Mouse (Mus musculus) embryonic fibroblast, embryonic 13.5 days (primary cell): ENCODE measurements around the gene Gipc3. TPM values are rescaled to one million over a fixed set of nuclear protein-coding genes. Genes with fewer than 3 reads are reported as not detected.

Experiments used
- H3K27ac ChIP-seq: 2 replicates; pipeline ENCODE4 v1.5.1; 2012; ENCODE audit warnings: low read length, control low read depth, inconsistent platforms; ENCODE audit not compliant: insufficient read depth
- H3K4me1 ChIP-seq: 2 replicates; pipeline ENCODE4 v1.6.1; 2011; ENCODE audit warnings: low read length; ENCODE audit not compliant: control insufficient read depth, insufficient read depth
- H3K4me3 ChIP-seq: 2 replicates; pipeline ENCODE4 v1.5.1; 2011; ENCODE audit warnings: mild to moderate bottlenecking, control low read depth, low read length; ENCODE audit not compliant: insufficient read depth
- CTCF ChIP-seq: IDR thresholded peaks from 2 replicates; pipeline ENCODE4 v1.5.1; 2011; ENCODE audit warnings: mild to moderate bottlenecking, control low read depth, low read length, moderate library complexity, borderline replicate concordance; ENCODE audit not compliant: insufficient read depth
- POLR2A ChIP-seq: IDR thresholded peaks from 2 replicates; pipeline ENCODE4 v1.6.1; 2011; ENCODE audit warnings: low read depth, mild to moderate bottlenecking, control low read depth, low read length, moderate library complexity
- polyA plus RNA-seq: library from polyadenylated mRNA; stranded (reverse); fragments of >200 nt; gene quantifications from 2 replicates; pipeline ENCODE4 v1.2.4, GENCODE M21; 2011; ENCODE audit warnings: low read depth; ENCODE audit not compliant: missing spikeins, insufficient read length

Gene Gipc3
- polyA plus RNA-seq, 1 experiment, result 0.39 TPM

DNA sequence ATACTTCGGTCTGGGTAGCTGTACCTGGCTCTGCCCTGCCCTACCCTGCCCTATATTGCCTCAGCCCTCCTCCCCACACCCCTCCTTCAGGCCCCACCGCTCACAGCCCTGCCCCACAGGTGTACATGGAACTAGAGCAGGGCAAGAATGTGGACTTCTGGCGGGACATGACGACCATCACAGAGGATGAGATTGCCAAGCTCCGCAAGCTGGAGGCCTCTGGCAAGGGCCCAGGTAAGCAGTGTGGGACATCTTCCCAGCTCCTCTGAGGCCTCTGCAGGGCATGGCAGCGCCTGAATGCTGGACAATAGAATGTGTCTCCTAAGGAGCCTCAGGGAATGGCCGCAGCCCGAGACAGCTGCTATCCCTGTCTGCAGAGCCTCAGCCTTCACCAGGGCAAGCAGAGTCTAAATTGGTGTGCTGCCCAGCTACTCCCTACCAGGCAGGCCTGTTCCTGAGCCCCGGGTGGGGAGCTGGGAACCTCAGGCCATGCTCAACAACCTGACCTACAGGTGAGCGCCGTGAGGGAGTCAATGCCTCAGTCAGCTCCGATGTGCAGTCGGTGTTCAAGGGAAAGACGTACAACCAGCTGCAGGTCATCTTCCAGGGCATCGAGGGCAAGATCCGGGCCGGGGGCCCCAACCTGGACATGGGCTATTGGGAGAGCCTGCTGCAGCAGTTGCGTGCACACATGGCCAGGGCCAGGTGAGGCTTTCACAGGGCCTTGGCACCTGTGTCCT, 19.1 kb downstream of the Gipc3 start:
- Histone ChIP-seq H3K4me3 (no peak overlapping the region), H3K27ac (no peak overlapping the region), H3K4me1 (peaks cover 2% of the 10 kb centered on the region; the same call in 1 of the 2 replicates)
- TF ChIP-seq POLR2A (no peak), CTCF (no peak)

DNA sequence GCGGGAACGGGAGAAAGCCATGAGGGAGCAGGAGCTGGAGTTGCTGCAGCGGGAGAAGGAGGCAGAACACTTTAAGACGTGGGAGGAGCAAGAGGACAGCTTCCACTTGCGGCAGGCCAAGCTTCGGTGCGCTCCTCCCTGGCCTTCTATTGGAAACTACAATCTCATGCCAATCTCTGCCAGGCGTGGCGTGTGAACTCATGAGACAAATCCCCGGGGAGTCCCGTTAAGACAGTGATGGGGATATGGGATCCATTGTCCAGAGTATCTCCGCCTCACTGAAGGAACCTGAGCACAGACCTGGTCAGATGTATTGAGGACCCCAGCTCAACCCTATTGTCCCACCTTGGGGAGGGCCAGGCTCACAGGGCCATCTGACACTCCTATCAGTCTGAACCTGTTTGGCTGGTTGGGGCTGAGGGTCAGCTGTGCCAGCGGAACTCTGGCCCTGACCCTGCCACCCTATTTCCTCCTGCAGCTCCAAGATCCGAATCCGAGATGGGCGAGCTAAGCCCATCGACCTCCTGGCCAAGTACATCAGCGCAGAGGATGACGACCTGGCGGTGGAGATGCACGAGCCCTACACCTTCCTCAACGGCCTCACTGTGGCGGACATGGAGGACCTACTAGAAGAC, 19.8 kb downstream of the Gipc3 start:
- TF ChIP-seq POLR2A (no peak), CTCF (no peak)
- no peak overlapping the region for H3K27ac ChIP-seq
- H3K4me3 ChIP-seq, result no peak overlapping the region
- H3K4me1 ChIP-seq, result peaks cover 3% of the 10 kb centered on the region; the same call in 1 of the 2 replicates

DNA sequence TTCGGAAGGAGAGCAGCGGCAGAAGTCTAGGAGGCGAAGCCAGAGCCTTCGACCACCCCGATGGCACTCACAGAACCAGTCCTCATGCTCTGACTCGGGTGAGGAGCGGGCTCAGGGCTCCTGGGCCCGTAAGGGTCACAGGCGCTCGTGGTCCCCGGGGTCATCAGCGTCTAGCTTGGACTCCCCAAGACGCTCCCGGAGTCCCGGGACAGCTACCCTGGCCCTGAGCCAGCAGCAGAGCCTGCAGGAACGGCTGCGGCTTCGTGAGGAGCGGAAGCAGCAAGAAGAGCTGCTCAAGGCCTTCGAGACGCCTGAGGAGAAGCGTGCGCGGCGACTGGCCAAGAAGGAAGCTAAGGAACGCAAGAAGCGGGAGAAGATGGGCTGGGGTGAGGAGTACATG, 20.6 kb downstream of the Gipc3 start:
- no peak for TF ChIP-seq POLR2A
- no peak for TF ChIP-seq CTCF
- Histone ChIP-seq H3K4me3 (peak overlapping the region; percentile 79; the same call in 1 of the 2 replicates), H3K4me1 (peaks cover 3% of the 10 kb centered on the region; the same call in 1 of the 2 replicates), H3K27ac (no peak overlapping the region)

DNA sequence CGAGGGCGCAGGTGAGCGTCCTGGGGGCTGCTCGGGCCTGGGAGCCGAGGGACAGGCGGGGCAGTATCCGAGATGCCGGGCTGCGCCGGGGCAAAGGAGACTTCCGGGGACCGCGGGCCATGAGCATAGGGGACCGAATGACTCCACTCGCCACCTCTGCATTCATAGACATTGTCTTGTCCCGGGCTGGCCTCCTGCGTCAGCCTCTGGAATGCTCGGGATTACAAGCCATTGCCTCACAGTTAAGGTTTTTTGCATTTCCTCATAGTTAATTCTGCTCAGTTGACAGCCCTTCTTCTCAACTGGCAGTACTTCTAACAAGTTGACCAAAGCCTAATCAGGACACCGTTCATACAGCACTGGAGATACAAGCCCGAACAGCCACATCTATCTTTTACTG, 21.6 kb downstream of the Gipc3 start:
- TF ChIP-seq POLR2A (no peak), CTCF (no peak)
- H3K4me3 ChIP-seq, result peak overlapping the region; percentile 79
- peak overlapping the region; percentile 32 for H3K27ac ChIP-seq
- peaks cover 3% of the 10 kb centered on the region; the same call in 1 of the 2 replicates for H3K4me1 ChIP-seq

- Histone ChIP-seq H3K27ac (peak within 1 kb of the TSS; percentile 89), H3K4me1 (peaks cover 3% of the 10 kb centered on the region; the same call in 1 of the 2 replicates), H3K4me3 (peak within 1 kb of the TSS; percentile 79)
- TF ChIP-seq CTCF, result no peak
- TF ChIP-seq POLR2A, result peak; percentile 70
These were observed 22.3 kb downstream of the Gipc3 start, which contains the start of gene Cactin for GRCm38 (mm10) chr10:81320550-81321347. Cactin (plus strand) TSS chr10:81321103.

- H3K4me3 ChIP-seq, result peak overlapping the region; percentile 72
- H3K4me1 ChIP-seq, result peaks cover 3% of the 10 kb centered on the region; the same call in 1 of the 2 replicates
- H3K27ac ChIP-seq, result peak overlapping the region; percentile 77
- TF ChIP-seq POLR2A (peak; percentile 52), CTCF (no peak)
These were observed 23.1 kb downstream of the Gipc3 start for GRCm38 (mm10) chr10:81319741-81320549.

DNA sequence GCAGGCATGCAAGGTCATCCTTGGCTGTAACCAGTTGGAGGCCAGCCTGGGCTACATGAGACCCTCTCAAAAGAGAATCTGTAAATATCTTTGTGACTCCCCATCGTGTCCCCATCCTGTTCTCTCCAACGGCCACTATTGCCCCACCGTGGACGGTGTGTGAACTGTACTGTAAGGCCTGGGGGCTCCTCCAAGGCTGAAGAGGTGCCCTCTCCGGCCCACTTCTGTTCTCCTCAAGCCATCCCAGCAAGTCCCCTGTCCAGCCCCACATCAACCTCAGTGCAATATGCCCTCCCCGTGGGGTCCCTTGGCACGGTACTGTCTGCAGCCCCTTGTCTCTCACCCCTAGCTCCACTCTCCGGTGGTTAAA, 23.8 kb downstream of the Gipc3 start:
- Histone ChIP-seq H3K4me3 (peak overlapping the region; percentile 72), H3K27ac (peak overlapping the region; percentile 77), H3K4me1 (peaks cover 3% of the 10 kb centered on the region; the same call in 1 of the 2 replicates)
- no peak for TF ChIP-seq CTCF
- no peak for TF ChIP-seq POLR2A

DNA sequence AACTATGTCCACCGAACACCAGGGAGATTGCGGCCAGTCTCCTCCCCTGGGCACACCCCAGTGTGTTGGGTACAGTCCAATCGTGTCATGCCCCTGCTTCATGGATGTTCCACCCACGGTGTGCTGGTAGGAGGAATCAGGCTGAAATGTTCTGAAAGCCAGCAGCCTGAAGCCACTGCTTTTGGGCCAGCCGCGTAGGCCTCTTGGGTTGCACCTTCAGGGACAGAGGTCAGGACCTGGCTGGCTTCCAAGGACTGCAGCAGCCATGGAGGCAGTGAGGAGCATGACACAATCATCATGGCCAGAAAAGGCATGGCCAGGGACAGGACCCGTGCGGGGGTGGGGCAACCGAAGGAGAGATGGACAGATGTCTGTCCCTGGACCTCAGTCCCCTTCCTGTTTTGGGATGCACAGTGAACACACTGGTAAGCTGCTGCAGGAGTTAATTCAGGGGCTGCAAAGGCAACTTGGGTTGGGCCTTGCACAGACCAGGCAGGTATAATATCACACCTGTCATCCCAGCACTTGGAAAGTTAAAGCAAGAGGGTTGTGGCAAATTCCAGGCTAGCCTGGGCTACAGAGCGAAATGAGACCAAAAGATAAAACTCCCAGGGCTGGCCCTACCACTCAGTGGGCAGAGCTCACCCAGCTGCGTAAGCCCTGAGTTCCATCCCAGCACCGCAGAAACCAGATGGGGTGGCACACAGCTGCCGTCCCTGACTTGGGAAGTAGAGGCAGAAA, 24.3 kb downstream of the Gipc3 start:
- H3K4me3 ChIP-seq, result no peak overlapping the region
- TF ChIP-seq CTCF, result no peak
- TF ChIP-seq POLR2A, result no peak
- H3K27ac ChIP-seq, result no peak overlapping the region; the same call in 1 of the 2 replicates
- H3K4me1 ChIP-seq, result peaks cover 3% of the 10 kb centered on the region; the same call in 1 of the 2 replicates

DNA sequence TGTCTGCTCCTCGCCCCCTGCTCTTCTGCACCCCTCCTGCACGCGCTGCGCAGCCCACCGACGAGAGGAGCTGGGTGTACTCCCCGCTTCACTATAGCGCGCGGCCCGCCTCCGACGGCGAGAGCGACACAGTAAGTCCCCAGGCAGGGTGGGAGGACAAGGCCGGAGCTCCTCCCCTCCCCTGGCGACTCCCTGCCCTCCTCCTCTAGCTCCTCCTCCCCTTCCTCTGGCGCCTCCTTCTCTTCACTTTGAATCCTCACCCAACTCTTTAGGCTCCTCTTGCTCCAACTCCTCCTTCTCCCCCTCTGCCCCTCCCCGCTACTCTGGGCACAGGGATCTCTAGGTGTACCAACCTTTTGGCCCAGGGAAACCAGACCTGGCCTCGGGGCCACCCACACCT, 25.8 kb downstream of the Gipc3 start:
- no peak overlapping the region for H3K27ac ChIP-seq
- TF ChIP-seq CTCF (no peak), POLR2A (no peak)
- no peak overlapping the region for H3K4me3 ChIP-seq
- H3K4me1 ChIP-seq, result peaks cover 3% of the 10 kb centered on the region; the same call in 1 of the 2 replicates
